Mouse (Mus musculus): Measurements from ENCODE around the gene Scgn.

Gene Scgn

DNA sequence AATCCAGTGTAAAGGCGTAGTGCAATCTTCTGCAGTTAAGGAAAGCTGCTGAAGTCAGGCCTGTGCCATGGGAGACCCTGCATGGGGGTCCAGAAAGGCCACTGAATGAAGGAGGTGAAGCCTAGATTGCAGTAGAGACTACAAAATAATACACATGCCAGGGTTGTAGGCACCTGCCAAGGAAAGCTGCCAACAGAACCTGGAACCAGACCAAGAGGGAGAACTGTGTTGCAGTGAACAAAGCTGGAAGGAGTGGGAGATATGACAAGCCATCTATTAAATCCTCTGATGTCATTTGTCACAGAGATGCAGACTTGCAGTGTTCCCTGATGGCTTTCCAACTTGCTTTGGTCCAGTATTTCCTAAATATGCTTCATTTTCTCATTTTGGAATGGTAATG is 52.3 kb downstream of the Scgn start:
- no peak for DNase-seq (ENCODE audit: low spot score in 2 of 2)

DNA sequence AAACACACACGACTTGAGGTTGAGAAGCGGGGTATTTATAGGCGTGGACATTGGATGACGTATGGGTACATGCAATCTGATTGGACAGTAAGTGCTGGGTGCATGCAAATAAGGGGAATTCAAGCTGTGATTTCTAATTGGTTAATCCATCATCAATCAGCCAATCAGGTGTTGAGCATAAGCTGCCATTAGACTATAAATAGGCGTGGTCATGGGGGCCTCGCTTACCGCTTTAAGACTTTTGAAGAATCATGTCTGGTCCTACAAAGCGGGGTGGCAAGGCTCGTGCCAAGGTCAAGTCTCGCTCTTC is 56.8 kb downstream of the Scgn start, which contains the start of gene Hist1h2aa:
Gene Hist1h2aa, plus strand, starts transcription at position 252 of the 310 bp plus-strand sequence.
- DNase-seq (ENCODE audit: low spot score in 2 of 2) = no peak

DNA sequence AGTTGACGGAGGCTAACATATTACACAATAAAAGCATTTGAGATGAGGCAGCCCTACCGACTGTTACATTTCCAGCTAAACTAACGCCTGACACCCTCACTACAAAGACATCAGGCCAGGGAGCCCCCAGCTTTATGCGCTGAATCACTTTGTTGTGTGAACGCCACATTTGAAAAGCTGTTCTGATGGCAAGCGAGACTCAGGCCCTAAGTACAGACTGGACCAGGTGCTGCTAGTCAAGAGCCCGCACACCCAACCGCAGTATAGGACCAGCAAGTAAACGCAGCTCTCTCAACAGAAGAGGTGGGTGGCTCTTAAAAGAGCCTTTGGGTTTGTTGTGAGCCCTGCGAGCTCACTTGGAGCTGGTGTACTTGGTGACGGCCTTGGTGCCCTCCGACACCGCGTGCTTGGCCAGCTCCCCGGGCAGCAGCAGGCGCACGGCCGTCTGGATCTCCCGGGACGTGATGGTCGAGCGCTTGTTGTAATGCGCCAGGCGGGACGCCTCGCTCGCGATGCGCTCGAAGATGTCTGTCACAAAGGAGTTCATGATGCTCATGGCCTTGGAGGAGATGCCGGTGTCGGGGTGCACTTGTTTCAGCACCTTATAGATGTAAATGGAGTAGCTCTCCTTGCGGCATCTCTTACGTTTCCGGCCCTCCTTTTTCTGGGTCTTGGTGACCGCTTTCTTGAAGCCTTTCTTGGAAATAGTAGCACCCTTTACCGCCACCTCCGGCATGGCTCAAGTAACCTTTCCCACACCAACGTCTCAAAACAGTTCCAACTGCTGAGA is 57.4 kb downstream of the Scgn start, which contains the start of gene Hist1h2ba:
Gene Hist1h2ba, minus strand, starts transcription at position 736 of the 790 bp plus-strand sequence.
- DNase-seq (ENCODE audit: low spot score in 2 of 2) = no peak

DNA sequence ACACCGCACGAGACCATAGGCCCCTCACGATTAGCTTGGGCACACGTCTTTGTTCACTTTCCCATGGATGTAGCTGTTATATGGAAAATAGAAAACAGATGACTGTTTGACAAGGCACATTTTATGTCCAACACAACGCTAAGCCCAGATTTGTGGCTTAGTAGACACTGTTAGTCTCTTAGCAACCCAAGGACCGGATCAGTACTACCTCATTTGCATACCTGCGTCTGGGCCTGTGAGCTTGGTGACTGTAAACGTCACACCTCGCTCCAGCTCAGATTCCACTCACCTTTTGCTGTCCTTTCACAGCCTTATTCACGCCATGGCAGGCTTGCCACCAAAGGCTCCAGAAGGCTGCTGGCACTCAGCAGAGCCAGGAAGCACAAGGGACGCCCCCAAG is 60.1 kb downstream of the Scgn start:
- no peak for DNase-seq (ENCODE audit: low spot score in 2 of 2)

DNA sequence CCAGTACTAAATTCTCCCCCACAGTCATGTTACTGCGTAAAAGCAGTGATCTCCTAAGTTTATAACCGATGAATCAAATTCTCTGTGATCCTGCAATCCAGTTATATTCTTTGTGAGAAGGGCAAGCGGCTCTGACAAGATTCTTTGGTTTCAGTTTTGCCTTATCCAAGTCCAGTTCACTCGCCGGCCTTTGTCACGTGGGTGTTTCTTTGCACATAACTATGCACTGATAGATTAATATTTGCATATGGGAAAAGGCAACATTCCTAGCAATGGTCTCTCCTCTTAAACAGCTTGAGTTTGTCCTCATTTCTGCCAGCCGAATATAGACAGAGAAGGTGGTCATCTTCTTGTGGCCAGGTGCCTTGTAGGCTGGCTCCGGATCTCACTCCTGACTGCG is 60.6 kb downstream of the Scgn start:
- no peak for DNase-seq (ENCODE audit: low spot score in 2 of 2)

DNA sequence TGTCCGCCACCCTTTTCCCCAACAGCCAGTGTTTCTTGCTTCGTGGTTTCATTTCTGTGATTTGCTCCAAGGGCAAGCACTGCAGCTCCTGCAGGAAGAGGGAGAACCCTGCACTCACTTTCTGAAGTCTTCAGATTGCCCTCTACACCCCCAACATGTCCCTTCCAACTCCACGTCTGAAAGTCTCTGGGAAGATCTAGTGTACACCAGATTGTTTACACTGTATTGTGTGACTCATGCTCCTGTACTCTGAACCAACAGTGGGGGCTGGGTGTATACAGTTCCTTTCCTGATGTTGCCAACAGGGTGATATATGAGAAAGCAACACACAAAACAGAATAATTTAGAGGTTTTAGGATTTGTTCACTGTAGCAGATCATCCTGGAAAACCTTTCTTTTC is 62.4 kb downstream of the Scgn start:
- DNase-seq (ENCODE audit: low spot score in 2 of 2) = peak in 1 of 2 experiments; percentile 7

DNA sequence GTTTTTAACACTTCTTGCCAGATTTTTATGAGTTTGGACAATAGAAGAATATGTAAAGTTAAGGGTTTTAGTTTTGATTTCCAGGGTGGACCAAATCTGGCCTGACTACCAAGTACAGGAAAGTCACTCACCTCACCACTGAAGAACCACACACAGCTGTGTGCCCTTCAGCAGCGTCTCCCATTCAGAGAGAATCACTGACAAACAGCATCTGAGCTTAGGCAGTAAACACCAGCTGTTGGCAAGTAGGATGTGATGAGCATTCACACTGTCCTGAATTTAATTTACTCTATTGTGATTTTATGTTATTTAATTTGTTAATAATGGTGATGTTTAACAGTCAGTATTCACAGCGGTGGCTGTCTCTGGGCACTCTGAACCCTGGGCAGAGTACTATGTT is 65.2 kb downstream of the Scgn start:
- no peak for DNase-seq (ENCODE audit: low spot score in 2 of 2)

DNA sequence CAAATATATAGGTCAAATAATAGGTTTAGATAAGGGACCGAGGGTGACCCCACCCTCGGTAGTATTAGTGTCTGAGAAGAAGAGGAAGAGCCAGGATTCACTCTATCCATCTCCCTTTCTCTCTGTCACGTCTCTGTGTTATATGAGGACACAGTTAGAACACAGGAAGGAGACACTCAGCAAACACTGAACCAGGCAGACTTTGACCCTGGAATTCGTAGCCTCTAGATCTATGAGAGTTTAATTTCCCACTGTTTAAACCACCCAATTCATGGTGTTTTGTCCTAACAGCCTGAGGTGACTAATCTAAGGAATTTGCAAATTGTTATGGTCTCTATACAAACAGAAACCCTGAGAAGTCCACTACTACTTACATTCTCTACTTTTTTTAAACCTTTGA is 73.3 kb downstream of the Scgn start:
- DNase-seq (ENCODE audit: low spot score in 2 of 2) = no peak

DNA sequence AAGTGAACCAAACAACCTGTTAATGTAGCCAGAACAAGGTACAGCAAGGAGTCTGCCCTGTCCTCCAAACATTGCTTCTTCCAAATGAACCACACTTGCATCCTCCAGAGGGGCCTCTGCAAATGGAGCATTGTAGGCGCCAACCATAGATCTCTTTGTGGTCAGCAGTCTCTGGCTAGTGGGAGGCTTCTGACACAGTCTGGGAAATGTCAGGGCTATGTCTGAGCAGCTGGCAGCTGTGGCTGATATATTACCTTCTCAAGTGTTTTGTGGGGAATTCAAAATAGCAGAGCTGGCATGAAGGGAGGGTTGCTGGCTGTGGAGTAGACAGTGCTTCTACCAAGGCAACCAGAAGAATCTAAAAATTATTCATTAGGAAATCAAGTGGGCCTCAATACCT is 74.9 kb downstream of the Scgn start:
- DNase-seq (ENCODE audit: low spot score in 2 of 2) = no peak

DNA sequence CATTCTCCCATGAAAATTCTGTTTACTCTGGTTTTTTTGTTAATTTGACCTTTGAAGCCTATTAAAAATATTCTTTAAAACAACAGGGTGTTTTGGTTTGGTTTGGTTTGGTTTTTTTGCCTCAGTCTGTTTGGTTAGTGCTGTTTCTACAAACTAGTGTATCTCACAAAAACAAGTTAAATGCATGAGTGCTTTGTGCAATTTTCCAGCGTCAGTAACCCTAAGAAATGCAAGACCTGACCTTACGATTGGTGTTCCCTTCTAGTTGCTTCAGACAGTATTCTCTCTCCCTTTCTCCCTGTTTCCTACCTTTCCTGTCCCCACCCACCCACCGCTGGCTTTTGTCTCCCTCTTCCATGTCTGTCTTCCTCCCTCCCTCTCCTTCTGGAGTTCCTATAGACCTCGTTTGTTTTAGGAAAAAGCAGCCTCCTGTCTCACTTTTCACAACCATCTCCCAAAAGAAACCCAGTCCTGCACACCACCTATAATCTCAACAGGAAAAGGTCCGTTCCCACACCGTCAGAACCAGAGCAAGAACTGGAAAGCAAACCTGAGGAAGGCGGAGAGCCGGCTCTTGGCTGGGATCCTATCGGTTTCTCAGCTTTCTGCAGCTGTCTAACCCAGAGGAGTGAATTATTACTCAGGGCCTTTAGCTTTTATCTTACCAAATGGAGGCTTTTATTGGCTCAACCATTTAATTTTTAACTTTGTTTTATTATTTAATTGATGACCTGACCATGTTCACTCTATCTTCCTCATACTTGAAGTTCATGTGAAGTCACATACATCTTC is 76.4 kb downstream of the Scgn start, which contains the start of gene Slc17a4:
Gene Slc17a4, minus strand, starts transcription at position 634 of the 792 bp plus-strand sequence.
- DNase-seq (ENCODE audit: low spot score in 2 of 2) = no peak

DNA sequence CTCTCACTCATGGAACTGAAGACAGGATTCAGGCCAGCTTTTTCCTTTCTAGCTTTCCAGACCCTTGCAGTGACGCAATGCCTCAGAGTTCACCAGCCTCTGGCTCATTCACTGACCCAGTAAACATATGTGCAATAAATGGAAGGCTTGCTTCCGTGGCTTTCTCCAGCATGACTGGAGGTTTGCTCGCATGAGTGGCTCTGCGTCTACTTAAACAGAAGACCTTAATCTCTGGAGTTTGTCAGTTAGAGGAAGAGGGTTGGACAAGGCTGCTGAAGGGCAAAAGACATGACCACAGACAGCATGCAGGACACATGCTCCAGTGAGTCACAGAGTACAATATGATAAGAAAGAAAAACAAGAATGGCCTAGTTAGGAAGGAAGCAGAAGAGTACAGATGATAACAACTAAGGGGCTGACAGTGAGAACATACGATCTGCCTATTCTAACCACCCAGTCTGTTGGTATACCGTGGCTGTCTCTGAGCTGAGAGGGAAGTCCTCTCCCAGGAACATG is 77.2 kb downstream of the Scgn start:
- DNase-seq (ENCODE audit: low spot score in 2 of 2) = no peak

DNA sequence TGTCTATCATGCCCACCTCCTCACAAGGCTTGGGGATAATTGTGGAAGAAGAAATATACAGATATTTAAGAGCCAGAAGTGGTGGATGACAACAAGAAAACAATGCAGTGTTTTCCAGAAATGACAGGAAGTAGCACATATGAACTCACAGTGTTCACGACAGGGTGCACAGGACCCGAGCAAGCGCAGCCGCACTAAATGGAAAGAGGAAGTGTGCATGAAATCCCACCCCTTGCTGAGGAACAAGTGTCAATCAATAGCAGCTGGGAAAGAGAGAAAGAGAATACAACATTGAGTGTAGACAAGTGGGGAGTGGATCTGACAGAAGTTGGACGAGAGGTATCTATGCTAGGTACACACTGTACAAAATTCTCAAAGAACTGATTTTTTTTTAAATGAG is 79.7 kb downstream of the Scgn start:
- DNase-seq (ENCODE audit: low spot score in 2 of 2) = no peak

DNA sequence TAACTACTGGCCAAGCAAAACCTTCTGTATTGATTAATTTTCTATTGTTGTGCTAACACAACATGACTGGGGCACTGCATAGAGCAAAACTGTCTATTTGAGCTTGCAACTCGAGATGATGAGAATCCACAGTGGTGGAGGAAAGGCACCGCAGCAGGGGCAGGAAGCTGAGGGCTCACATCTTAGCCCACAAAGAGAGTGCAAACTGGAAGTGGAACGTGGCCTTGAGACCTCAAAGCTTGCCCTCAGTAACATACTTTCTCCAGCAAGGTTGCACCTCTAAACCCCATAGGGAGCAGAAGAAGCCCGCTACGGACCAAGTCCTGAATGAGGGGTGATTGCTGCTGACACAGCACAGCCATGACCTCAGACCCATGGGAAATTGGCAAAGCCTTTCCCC is 80.9 kb downstream of the Scgn start:
- no peak for DNase-seq (ENCODE audit: low spot score in 2 of 2)

DNA sequence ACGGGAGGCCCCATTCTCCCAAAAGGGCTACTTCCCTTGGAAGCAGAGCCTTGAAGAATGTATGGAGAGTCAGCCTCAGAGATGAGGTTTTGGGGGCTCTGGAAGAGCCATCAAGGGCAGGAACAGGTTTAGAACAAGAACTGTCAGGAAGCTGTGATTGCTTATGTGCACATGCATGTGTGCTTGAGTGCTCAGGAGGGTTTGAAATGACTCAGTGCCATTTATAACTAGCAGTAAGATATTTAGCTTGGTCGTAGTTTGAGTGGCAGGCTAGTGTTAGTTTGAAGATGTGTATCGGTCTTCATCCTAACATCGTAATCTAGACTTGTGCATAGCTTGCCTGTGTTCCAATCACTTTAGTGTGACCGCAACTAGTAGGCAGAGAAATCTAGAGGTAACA is 84.1 kb downstream of the Scgn start:
- DNase-seq (ENCODE audit: low spot score in 2 of 2) = no peak

All from urinary bladder, postnatal 36 days (tissue).